8 mouse cellular contexts compared by ENCODE assay signal in genomic region chr17:5493161-5493771, GRCm38 (mm10). TPM values are rescaled to one million over a fixed set of nuclear protein-coding genes. Genes with fewer than 3 reads are reported as not detected.
DNase-seq lines count a peak whose midpoint lies in the region; ATAC-seq and TF ChIP-seq lines count a peak whose summit lies in the region.

No protein-coding gene starts in this region.

- 3% methylated on average over 53 of the region's 53 CpGs for WGBS in heart, embryonic 11.5 days (ENCODE audit: insufficient replicate concordance)
- WGBS in kidney, postnatal 0 days: 2% methylated on average over 51 of the region's 53 CpGs
- WGBS in lung, embryonic 16.5 days: 2% methylated on average over 48 of the region's 53 CpGs
- under 1% methylated on average over 46 of the region's 53 CpGs for WGBS in small intestine, adult 2 months

- H3K4me2 ChIP-seq in heart, embryonic 11.5 days: peak overlapping the region; percentile 97
- H3K4me2 ChIP-seq in kidney, postnatal 0 days (ENCODE audit: low read length): peak overlapping the region; percentile 100
- peak overlapping the region; percentile 100 for H3K4me2 ChIP-seq in lung, embryonic 16.5 days (ENCODE audit: low read depth, low read length)

- peak overlapping the region; percentile 85 for H3K4me3 ChIP-seq in G1E (ENCODE audit: low read depth, low read length)
- peak overlapping the region; percentile 64 for H3K4me3 ChIP-seq in heart, embryonic 11.5 days (ENCODE audit: low read depth, low read length)
- peak overlapping the region; percentile 54 for H3K4me3 ChIP-seq in kidney, postnatal 0 days (replicated peaks; ENCODE audit: low read depth, low read length)
- peak overlapping the region; percentile 63 for H3K4me3 ChIP-seq in lung, embryonic 16.5 days (ENCODE audit: low read length)
- peak overlapping the region; percentile 90 for H3K4me3 ChIP-seq in small intestine, adult 2 months (ENCODE audit: low read depth, low read length)

- no peak for ATAC-seq in G1E (ENCODE audit: extremely low read depth, insufficient number of reproducible peaks, low FRiP score, poor library complexity, severe bottlenecking)
- ATAC-seq in heart, embryonic 11.5 days (replicated peaks; ENCODE audit: insufficient number of reproducible peaks, low FRiP score, low TSS enrichment): no peak
- no peak for ATAC-seq in kidney, postnatal 0 days (replicated peaks; ENCODE audit: low FRiP score, low read depth)
- no peak for ATAC-seq in lung, embryonic 16.5 days (ENCODE audit: low read depth)
- ATAC-seq in monocyte, adult 5-6 weeks (replicated peaks; ENCODE audit: insufficient number of reproducible peaks, low FRiP score, low TSS enrichment, poor library complexity, severe bottlenecking): no peak

- H3K4me1 ChIP-seq in G1E (ENCODE audit: insufficient read depth, low read depth, low read length): peaks cover 79% of the 10 kb centered on the region
- H3K4me1 ChIP-seq in heart, embryonic 11.5 days (ENCODE audit: control insufficient read depth, insufficient read depth, low read length): peaks cover 7% of the 10 kb centered on the region
- peaks cover 5% of the 10 kb centered on the region for H3K4me1 ChIP-seq in kidney, postnatal 0 days (replicated peaks; ENCODE audit: insufficient read depth, low read length)
- peaks cover 4% of the 10 kb centered on the region for H3K4me1 ChIP-seq in lung, embryonic 16.5 days (replicated peaks; ENCODE audit: control insufficient read depth, insufficient read depth, low read length)
- no peaks in the 10 kb centered on the region for H3K4me1 ChIP-seq in small intestine, adult 2 months (ENCODE audit: control insufficient read depth, insufficient read depth, insufficient read length, low read length)

- TF ChIP-seq POLR2A in small intestine, adult 2 months (IDR thresholded peaks at IDR 0.05; ENCODE audit: low read depth, low read length): no peak

- no peak for TF ChIP-seq CTCF in G1E (IDR thresholded peaks at IDR 0.05; ENCODE audit: low read depth, low read length)
- TF ChIP-seq CTCF in kidney, postnatal 0 days (IDR thresholded peaks at IDR 0.05; ENCODE audit: low read depth): peak; percentile 13; the same call in 1 of the 2 replicates
- no peak for TF ChIP-seq CTCF in small intestine, adult 2 months (IDR thresholded peaks at IDR 0.05; ENCODE audit: extremely low read depth, insufficient read length, insufficient replicate concordance, low read depth, low read length)

- H3K9ac ChIP-seq in heart, embryonic 11.5 days (ENCODE audit: low read depth, low read length): peak overlapping the region; percentile 68
- H3K9ac ChIP-seq in kidney, postnatal 0 days (ENCODE audit: low read depth, low read length): peak overlapping the region; percentile 57
- peak overlapping the region; percentile 66 for H3K9ac ChIP-seq in lung, embryonic 16.5 days (ENCODE audit: low read length)

- no peaks in the 10 kb centered on the region for H3K27me3 ChIP-seq in G1E (ENCODE audit: insufficient read depth, low read length)
- peaks cover 15% of the 10 kb centered on the region for H3K27me3 ChIP-seq in heart, embryonic 11.5 days (ENCODE audit: control insufficient read depth, insufficient read depth, low read length)
- no peaks in the 10 kb centered on the region for H3K27me3 ChIP-seq in kidney, postnatal 0 days (ENCODE audit: insufficient read depth, low read length)
- peaks cover 15% of the 10 kb centered on the region for H3K27me3 ChIP-seq in lung, embryonic 16.5 days (ENCODE audit: control insufficient read depth, insufficient read depth, low read depth, low read length)
- no peaks in the 10 kb centered on the region for H3K27me3 ChIP-seq in small intestine, adult 2 months (ENCODE audit: control insufficient read depth, insufficient read depth, low read length)

- peak overlapping the region; percentile 38 for H3K27ac ChIP-seq in heart, embryonic 11.5 days (ENCODE audit: low read depth, low read length)
- peak overlapping the region; percentile 75 for H3K27ac ChIP-seq in kidney, postnatal 0 days
- no peak overlapping the region for H3K27ac ChIP-seq in lung, embryonic 16.5 days (ENCODE audit: low read length)
- peak overlapping the region; percentile 62; the same call in 1 of the 2 replicates for H3K27ac ChIP-seq in small intestine, adult 2 months (ENCODE audit: insufficient read depth, low read depth, low read length)

- H3K36me3 ChIP-seq in G1E (replicated peaks): peaks cover 34% of the 10 kb centered on the region
- no peaks in the 10 kb centered on the region for H3K36me3 ChIP-seq in heart, embryonic 11.5 days (ENCODE audit: control insufficient read depth, insufficient read depth, low read length)
- no peaks in the 10 kb centered on the region for H3K36me3 ChIP-seq in kidney, postnatal 0 days (ENCODE audit: insufficient read depth, low read length)
- no peaks in the 10 kb centered on the region for H3K36me3 ChIP-seq in lung, embryonic 16.5 days (ENCODE audit: control insufficient read depth, insufficient read depth, low read length)
- no peaks in the 10 kb centered on the region for H3K36me3 ChIP-seq in small intestine, adult 2 months (ENCODE audit: control insufficient read depth, insufficient read depth, low read length)

- H3K9me3 ChIP-seq in G1E (replicated peaks): no peaks in the 10 kb centered on the region
- no peaks in the 10 kb centered on the region for H3K9me3 ChIP-seq in heart, embryonic 11.5 days (replicated peaks; ENCODE audit: control insufficient read depth, low read length)
- no peaks in the 10 kb centered on the region for H3K9me3 ChIP-seq in kidney, postnatal 0 days (replicated peaks; ENCODE audit: low read length)
- H3K9me3 ChIP-seq in lung, embryonic 16.5 days (ENCODE audit: control insufficient read depth, low read length): 0 out of 2 replicates have a peak, but pooled peaks cover 2% of the 10 kb centered on the region

- DNase-seq in B cell, adult 2 months: peak; percentile 28 to 46
- peak; percentile 29 for DNase-seq in G1E (ENCODE audit: low spot score)
- DNase-seq in embryo, embryonic 10.5 days (ENCODE audit: low spot score): peak; percentile 45
- peak; percentile 31 for DNase-seq in kidney, postnatal 0 days (ENCODE audit: low spot score)

RNA-seq across cellular contexts. Expression of gene Zdhhc14, which starts 0.9 kb away (rescaled TPM):
- 4.9 and 21.4 TPM in 2 replicates for total RNA-seq in G1E (2014; fragmentation: Nextera tagmentation)
- 1.1 and 1.3 TPM in 2 replicates for total RNA-seq in G1E (2017)
- polyA plus RNA-seq in G1E (2012): 7.3 and 9.1 TPM in 2 replicates
- 1.6 and 1.8 TPM in 2 replicates for polyA plus RNA-seq in heart, embryonic 11.5 days (2014; fragmentation: Nextera tagmentation; extraction: Ambion mirVana)
- polyA plus RNA-seq in kidney, postnatal 0 days (2015; fragmentation: Nextera tagmentation; extraction: Ambion mirVana): 4.9 and 5.3 TPM in 2 replicates
- 0.58 and 0.60 TPM in 2 replicates for polyA plus RNA-seq in lung, embryonic 16.5 days (2015; fragmentation: Nextera tagmentation; extraction: Ambion mirVana)
- polyA plus RNA-seq in small intestine, adult 2 months (2012; rRNA removed): 1.9 and 2.9 TPM in 2 replicates
- total RNA-seq in monocyte, adult 5-6 weeks (2017): 0.57 to 1.3 TPM (median 1.3 TPM) in 3 replicates

RNA-seq across cellular contexts. Expression of gene Tmem242, which starts 53.2 kb away (rescaled TPM):
- total RNA-seq in G1E (2014; fragmentation: Nextera tagmentation) (73.1 and 80.0 TPM in 2 replicates), G1E (2017) (52.6 and 65.3 TPM in 2 replicates)
- 10.2 and 22.7 TPM in 2 replicates for polyA plus RNA-seq in G1E (2012)
- 121 and 139 TPM in 2 replicates for polyA plus RNA-seq in heart, embryonic 11.5 days (2014; fragmentation: Nextera tagmentation; extraction: Ambion mirVana)
- 130 and 139 TPM in 2 replicates for polyA plus RNA-seq in kidney, postnatal 0 days (2015; fragmentation: Nextera tagmentation; extraction: Ambion mirVana)
- 118 and 121 TPM in 2 replicates for polyA plus RNA-seq in lung, embryonic 16.5 days (2015; fragmentation: Nextera tagmentation; extraction: Ambion mirVana)
- 2.1 and 3.7 TPM in 2 replicates for polyA plus RNA-seq in small intestine, adult 2 months (2012; rRNA removed)
- 28.4 to 31.1 TPM (median 29.9 TPM) in 3 replicates for total RNA-seq in monocyte, adult 5-6 weeks (2017)
